Mouse (Mus musculus) embryonic facial prominence, embryonic 13.5 days (tissue): ENCODE measurements at regions not wholly inside any gene's neighbourhood (a gene's known extent, or its start where the extent isn't known, plus 50 kb on each side); places are given as distances from the start of the nearest gene placed in this dataset.

Experiments used
- ATAC-seq: fragments of 200-750 bp; cut with Nextera tagmentation; 2 replicates; pipeline ENCODE4 v1.8.0; 2017; ENCODE audit warnings: low read depth; ENCODE audit not compliant: insufficient number of reproducible peaks, insufficient read depth, low FRiP score, low TSS enrichment
- H3K27ac ChIP-seq: fragments of 300-500 bp; sonication (generic); 2 replicates; pipeline ENCODE4 v1.5.1; 2015; ENCODE audit warnings: moderate library complexity, mild to moderate bottlenecking, inconsistent platforms
- H3K27me3 ChIP-seq: fragments of 300-500 bp; sonication (generic); 2 replicates; pipeline ENCODE4 v1.6.1; 2015; ENCODE audit warnings: mild to moderate bottlenecking, inconsistent platforms
- H3K36me3 ChIP-seq: fragments of 300-500 bp; sonication (generic); 2 replicates; pipeline ENCODE4 v1.6.1; 2015; ENCODE audit warnings: mild to moderate bottlenecking, inconsistent platforms
- H3K4me1 ChIP-seq: fragments of 300-500 bp; sonication (generic); 2 replicates; pipeline ENCODE4 v1.6.1; 2015; ENCODE audit warnings: inconsistent platforms
- H3K4me2 ChIP-seq: fragments of 300-500 bp; sonication (generic); 2 replicates; pipeline ENCODE4 v1.6.1; 2015; ENCODE audit warnings: moderate library complexity, mild to moderate bottlenecking, inconsistent platforms
- H3K4me3 ChIP-seq: fragments of 300-500 bp; sonication (generic); 2 replicates; pipeline ENCODE4 v1.5.1; 2015; ENCODE audit warnings: mild to moderate bottlenecking, inconsistent platforms
- H3K9ac ChIP-seq: fragments of 300-500 bp; sonication (generic); 2 replicates; pipeline ENCODE4 v1.6.1; 2015; ENCODE audit warnings: mild to moderate bottlenecking, inconsistent platforms
- H3K9me3 ChIP-seq: fragments of 300-500 bp; sonication (generic); 2 replicates; pipeline ENCODE4 v1.6.1; 2016; ENCODE audit warnings: inconsistent platforms
- WGBS: fragments of 180-500 bp; shearing (Covaris S2); methylation state at CpG from one replicate; pipeline ENCODE4 v1.1.7; 2015; ENCODE audit warnings: mixed read lengths; 5-methylcytosine and 5-hydroxymethylcytosine counted together

DNA sequence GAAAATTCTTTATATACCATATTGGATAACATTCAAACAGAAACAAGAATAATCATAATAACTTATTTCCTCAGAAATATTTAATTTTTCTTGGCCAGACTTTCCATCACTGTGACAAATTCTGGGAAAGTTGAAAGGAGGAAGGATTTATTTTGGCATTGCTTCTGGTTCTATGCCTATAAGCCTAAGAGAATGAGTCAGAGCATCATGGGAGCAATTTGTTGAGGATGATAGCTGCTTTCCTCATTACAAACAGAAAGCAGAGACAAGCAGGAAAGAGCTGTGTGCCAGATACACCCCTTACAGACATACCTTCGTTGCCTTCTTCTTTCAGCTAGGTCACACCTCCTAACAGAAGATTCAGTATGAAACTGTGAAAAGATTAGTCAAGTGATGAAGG, 115.3 kb downstream of the Rgs21 start:
- Histone ChIP-seq H3K27ac (no peak overlapping the region), H3K27me3 (no peaks in the 10 kb centered on the region), H3K4me3 (no peak overlapping the region), H3K36me3 (no peaks in the 10 kb centered on the region), H3K4me2 (no peak overlapping the region), H3K4me1 (0 out of 2 replicates have a peak, but pooled peaks cover 3% of the 10 kb centered on the region), H3K9ac (no peak overlapping the region), H3K9me3 (no peaks in the 10 kb centered on the region)
- 47% methylated on average over 1 of the region's 1 CpGs for WGBS
- no peak for ATAC-seq

DNA sequence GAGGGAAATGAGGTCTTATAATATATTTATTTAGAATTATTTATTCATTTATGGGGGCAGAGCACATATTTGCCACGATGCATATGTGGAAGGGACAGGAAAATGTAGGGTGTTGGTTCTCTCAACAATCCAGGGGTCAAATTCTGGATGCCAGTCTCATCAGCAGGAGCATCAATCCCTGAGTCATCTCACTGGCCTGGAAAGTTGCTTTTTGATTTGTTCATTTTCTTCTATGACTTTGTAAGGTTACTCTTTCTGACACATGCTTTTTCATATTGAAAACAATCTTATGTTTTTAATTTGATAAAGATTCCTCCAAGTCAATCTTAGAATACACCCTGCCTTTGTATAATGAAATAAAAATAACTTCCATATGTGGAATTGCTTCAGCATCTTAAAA, 115.7 kb downstream of the Rgs21 start:
- Histone ChIP-seq H3K27ac (no peak overlapping the region), H3K36me3 (no peaks in the 10 kb centered on the region), H3K4me1 (0 out of 2 replicates have a peak, but pooled peaks cover 3% of the 10 kb centered on the region), H3K27me3 (no peaks in the 10 kb centered on the region), H3K4me2 (no peak overlapping the region), H3K9me3 (no peaks in the 10 kb centered on the region), H3K4me3 (no peak overlapping the region), H3K9ac (no peak overlapping the region)
- ATAC-seq: no peak
- 46% methylated on average over 1 of the region's 1 CpGs for WGBS

DNA sequence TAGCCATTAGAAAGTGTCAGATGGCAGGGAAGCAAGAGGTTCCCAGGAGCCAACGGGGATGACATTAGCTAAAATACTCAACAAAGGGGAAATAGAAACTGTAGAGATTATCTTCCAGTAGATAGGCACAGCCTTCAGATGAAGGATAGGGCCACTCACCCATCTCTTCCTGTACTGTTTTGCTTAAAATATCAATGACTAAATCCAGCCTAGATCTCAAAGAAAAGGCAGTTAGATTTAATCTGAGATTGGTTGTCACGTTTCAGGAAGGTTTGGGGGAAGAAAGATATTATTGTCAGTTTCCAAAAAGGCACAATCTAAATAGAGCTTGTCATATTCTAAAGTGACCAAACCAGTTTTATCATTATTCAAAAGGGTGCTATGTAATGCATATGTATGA, 130.8 kb downstream of the Rgs21 start:
- no peak overlapping the region for H3K4me3 ChIP-seq
- ATAC-seq: no peak
- no peaks in the 10 kb centered on the region for H3K4me1 ChIP-seq
- no peaks in the 10 kb centered on the region for H3K36me3 ChIP-seq
- H3K9ac ChIP-seq: no peak overlapping the region
- WGBS: 76% methylated on average over 2 of the region's 2 CpGs
- no peaks in the 10 kb centered on the region for H3K27me3 ChIP-seq
- H3K4me2 ChIP-seq: no peak overlapping the region
- no peaks in the 10 kb centered on the region for H3K9me3 ChIP-seq
- H3K27ac ChIP-seq: no peak overlapping the region

DNA sequence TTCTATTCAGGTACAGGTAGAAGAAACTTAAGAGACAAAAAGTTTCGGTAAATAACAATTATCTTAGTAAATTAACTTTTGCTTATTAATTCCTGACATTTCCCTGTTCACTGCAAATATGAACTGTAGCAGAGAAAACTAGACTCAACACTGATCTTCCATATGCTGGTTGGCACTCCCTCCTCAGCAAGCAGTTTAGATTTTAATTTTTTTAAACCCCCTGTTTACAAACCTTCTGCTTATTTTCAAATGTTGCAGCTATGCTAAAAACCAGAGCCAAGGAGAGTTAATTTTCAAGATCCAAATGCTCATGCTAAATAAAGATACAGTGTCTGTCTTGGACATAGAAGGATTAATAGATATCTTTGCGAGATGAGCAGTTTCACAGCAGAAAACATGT, 134.7 kb downstream of the Rgs21 start:
- Histone ChIP-seq H3K9me3 (no peaks in the 10 kb centered on the region), H3K4me3 (no peak overlapping the region), H3K4me1 (no peaks in the 10 kb centered on the region), H3K36me3 (no peaks in the 10 kb centered on the region), H3K9ac (no peak overlapping the region), H3K27me3 (no peaks in the 10 kb centered on the region), H3K4me2 (no peak overlapping the region), H3K27ac (no peak overlapping the region)
- no peak for ATAC-seq
- 84% methylated on average over 2 of the region's 2 CpGs for WGBS

DNA sequence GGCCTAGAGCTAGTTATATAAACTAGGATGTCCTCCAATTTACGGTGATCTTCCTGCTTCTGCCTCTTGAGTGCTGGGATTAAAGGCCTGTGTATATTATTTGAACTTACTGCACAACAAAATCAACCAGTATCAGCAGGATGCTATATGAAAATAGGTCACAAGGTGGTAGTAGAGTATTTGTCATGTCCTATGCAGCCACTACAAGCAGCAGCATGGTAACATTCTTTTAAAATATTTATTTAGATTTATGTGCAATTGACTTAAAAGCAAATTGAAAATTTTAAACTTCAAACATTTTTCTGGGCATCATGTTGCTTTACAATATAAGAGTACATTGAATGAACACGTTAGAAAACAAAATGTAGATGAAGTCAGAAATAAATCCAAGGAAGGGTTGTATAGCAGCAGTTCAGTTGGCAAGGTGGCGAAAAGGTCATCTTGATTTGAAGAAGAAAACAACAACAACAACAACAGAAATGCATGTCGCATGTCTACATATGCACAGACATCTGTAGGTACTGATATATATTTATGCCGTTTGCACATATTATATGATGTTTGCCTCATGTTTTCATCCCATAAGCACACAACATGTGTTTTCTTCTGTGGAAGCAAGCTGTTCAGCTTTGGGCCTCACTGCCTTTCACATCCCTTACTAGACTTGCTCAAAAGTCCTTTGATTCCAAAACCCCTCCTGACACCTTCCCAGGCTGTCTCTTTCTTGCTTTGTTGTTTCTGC, 135.8 kb downstream of the Rgs21 start:
- 81% methylated on average over 5 of the region's 5 CpGs for WGBS
- Histone ChIP-seq H3K4me2 (no peak overlapping the region), H3K9me3 (no peaks in the 10 kb centered on the region), H3K4me1 (no peaks in the 10 kb centered on the region), H3K27me3 (no peaks in the 10 kb centered on the region), H3K36me3 (no peaks in the 10 kb centered on the region), H3K4me3 (no peak overlapping the region), H3K27ac (no peak overlapping the region), H3K9ac (no peak overlapping the region)
- ATAC-seq: no peak

DNA sequence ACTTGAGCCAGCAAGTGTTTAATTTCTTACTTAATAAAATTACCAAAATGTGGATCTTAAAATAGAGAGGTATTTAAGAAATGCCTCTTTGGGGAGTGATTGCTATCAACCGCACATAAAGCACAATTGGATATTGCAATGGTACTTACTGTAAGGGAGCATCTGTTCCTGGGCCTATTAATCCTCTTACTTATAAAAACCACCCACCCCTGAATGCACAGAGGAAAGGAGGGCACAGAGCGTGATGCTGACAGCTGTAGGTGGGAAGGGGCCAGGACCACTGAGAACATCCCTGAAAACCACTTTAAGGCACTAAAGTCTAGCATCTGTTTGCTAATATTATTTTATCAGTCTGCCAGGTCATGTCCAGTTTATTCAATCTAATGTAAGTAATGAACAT, 146.1 kb downstream of the Rgs21 start:
- Histone ChIP-seq H3K4me2 (no peak overlapping the region), H3K36me3 (no peaks in the 10 kb centered on the region), H3K27ac (no peak overlapping the region), H3K9ac (no peak overlapping the region), H3K4me1 (no peaks in the 10 kb centered on the region), H3K27me3 (no peaks in the 10 kb centered on the region), H3K4me3 (no peak overlapping the region), H3K9me3 (no peaks in the 10 kb centered on the region)
- WGBS: 87% methylated on average over 2 of the region's 2 CpGs
- ATAC-seq: no peak

DNA sequence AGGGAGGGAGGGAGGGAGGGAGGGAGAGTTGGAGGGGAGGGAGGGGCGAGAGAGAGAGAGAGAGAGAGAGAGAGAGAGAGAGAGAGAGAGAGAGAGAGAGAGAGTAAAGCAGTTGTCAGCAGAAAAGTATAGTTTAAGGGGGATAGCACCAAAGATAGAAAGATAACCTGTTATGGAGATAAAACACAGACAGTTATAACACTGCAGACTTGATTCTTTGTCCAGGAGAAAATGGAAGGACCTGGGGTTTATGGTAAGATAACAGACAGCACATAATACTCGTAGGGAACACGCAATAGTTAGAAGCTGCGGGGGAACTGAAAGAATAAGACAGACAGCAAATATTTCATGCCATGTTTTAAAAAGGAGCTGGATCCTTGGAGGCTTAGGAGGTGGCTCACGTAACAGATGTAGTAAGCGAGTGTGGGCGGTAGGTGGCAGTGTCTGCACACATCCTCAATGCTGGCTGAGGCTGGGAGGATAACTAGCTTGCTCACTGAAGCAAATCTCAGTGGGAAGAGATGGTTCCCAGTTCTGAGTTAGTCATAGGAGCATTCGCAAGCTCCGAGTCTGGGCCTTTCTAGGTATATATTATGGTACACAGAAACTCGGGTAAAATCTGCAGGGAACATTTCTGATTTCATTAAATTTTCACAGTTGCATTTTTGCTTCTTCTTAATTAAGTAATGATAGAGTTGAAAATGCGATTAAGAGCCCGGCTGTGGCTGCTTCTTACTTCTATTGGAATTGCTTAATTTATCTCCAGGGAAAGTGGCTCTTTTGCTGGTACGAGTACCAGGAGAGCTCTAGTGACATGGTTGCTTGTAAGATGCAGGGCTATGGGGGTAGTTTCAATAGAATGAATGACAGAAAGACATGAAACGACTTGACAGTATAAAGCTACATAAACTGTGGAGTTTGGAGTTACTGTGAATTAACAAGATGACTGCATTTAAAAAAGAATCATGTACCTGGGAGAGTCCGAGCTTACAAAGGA, 157.6 kb upstream of the Rgs1 start:
- Histone ChIP-seq H3K9me3 (no peaks in the 10 kb centered on the region), H3K4me3 (no peak overlapping the region), H3K27me3 (no peaks in the 10 kb centered on the region), H3K9ac (no peak overlapping the region), H3K4me1 (no peaks in the 10 kb centered on the region), H3K36me3 (no peaks in the 10 kb centered on the region), H3K27ac (no peak overlapping the region), H3K4me2 (0 out of 2 replicates have a peak overlapping the region, but pooled peaks have one; percentile 30)
- WGBS: 29% methylated on average over 14 of the region's 15 CpGs
- no peak for ATAC-seq

DNA sequence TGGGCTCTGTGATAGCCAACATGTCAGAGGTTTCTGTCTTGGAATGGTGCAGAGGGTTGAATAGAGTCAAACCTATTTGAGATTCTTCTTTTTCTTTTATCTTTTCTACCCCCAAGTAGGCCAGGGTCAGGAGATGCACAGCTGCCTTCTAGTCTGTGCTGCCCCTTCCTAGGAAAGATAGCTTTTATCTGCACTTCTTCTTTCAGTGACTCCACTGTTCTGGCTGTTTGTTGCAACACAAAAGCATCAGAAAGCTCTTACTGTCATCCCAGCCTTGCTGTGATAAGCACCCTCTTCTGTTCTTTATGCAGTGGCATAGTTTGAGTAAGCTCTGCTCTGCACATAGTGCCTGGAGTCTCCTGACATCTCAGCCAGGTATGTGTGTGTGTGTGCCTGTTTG, 156.7 kb upstream of the Rgs1 start:
- no peak for ATAC-seq

DNA sequence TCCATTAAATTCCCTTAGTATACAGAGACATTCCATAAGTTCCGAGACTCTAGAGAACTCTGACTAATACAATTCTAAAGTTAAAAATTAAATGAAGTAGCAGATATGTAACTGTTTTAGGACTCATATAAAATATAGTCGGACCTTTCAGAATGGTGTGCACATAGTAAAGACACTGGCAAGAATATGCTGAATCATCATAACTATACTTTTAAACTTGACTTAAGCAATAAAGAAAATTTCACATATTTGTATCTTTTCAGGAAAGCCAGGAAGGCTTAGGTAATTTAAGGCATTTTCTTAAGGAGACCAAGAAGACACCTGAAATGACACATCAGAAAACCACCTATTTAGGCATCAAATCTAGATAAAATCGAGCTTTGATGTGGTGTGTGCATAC, 156.0 kb upstream of the Rgs1 start:
- no peaks in the 10 kb centered on the region for H3K9me3 ChIP-seq
- no peaks in the 10 kb centered on the region for H3K36me3 ChIP-seq
- 75% methylated on average over 3 of the region's 3 CpGs for WGBS
- no peaks in the 10 kb centered on the region for H3K4me1 ChIP-seq
- no peak overlapping the region for H3K9ac ChIP-seq
- no peak overlapping the region for H3K4me2 ChIP-seq
- no peak for ATAC-seq
- H3K27ac ChIP-seq: no peak overlapping the region
- H3K4me3 ChIP-seq: no peak overlapping the region
- H3K27me3 ChIP-seq: no peaks in the 10 kb centered on the region

More for the DNA sequence above, 156.7 kb upstream of the Rgs1 start:
- Histone ChIP-seq H3K9ac (no peak overlapping the region), H3K36me3 (no peaks in the 10 kb centered on the region), H3K4me2 (no peak overlapping the region), H3K27ac (no peak overlapping the region), H3K27me3 (no peaks in the 10 kb centered on the region), H3K4me1 (no peaks in the 10 kb centered on the region), H3K9me3 (no peaks in the 10 kb centered on the region), H3K4me3 (no peak overlapping the region)

DNA sequence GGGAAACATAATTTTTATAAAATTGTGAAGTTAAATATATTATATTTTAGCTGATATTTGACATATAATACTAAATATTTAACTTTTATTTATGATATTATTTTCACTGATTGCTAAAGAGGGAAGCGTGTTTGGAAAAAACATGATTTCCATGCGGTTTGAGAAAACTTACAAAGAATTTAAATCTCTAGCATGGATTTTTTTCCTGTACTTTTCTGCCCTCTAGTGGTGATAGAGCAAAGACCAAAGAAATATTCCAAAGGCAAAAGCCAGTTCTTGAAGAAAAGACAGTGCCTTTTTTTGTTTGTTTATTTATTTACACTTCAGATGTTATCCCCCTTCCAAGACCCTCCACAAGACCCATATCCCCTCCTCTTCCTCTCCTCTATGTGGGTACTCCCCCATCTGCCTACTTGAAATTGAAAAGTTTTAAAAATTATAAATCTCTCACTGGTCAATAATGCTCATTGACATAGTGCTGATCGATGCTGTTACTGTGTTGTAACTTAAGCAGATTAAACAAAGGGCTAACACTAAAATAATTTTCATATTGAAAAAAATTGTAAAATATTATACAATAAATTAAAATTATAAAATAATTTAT, 131.1 kb upstream of the Rgs1 start:
- Histone ChIP-seq H3K9ac (no peak overlapping the region), H3K27ac (no peak overlapping the region), H3K4me3 (no peak overlapping the region), H3K27me3 (no peaks in the 10 kb centered on the region), H3K9me3 (no peaks in the 10 kb centered on the region), H3K4me1 (no peaks in the 10 kb centered on the region), H3K36me3 (no peaks in the 10 kb centered on the region), H3K4me2 (no peak overlapping the region)
- no peak for ATAC-seq
- 42% methylated on average over 3 of the region's 3 CpGs for WGBS

DNA sequence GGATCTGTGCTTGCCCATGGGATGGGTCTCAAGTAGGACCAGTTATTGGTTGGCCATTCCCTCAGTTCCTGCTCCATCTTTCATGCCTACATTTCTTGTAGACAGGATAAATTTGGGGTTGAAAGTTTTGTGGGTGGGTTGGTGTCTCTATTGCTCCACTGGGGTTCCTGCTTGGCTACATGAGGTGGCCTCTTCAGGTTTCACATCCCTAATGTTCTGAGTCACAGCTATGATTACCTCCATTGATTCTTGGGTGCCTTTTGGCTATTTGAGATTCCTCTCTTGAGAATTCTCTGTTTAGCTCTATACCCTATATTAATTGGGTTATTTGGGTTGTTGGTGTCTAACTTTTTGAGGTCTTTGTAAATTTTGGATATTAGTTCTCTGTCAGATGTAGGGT, 125.1 kb upstream of the Rgs1 start:
- no peak overlapping the region for H3K9ac ChIP-seq
- no peak for ATAC-seq
- no peaks in the 10 kb centered on the region for H3K4me1 ChIP-seq
- no peak overlapping the region for H3K4me2 ChIP-seq
- H3K9me3 ChIP-seq: no peaks in the 10 kb centered on the region
- no peak overlapping the region for H3K4me3 ChIP-seq
- H3K27ac ChIP-seq: no peak overlapping the region
- H3K27me3 ChIP-seq: no peaks in the 10 kb centered on the region
- H3K36me3 ChIP-seq: no peaks in the 10 kb centered on the region
